In the genomic region with DNA sequence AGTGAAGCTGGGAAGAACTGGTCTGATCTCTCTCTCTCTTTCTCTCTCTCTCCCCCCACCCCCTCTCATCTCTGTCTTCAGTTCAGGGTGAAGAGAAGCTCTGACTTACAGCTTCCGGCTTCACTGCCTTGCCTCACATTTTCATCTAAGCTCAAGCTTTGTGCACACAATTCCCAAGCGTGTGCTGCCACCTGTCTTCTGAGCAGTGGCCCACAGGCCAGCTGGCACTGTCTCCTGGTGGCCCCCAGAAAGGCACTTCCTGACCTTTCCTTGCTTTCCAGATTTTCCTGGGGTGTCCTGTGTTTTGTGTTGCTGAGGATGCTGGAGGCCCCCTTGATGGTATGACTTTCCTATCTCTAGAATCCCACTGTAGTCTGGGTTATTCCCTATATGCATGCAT, we compare ENCODE assay signal across 26 mouse cellular contexts. TPM values are rescaled to one million over a fixed set of nuclear protein-coding genes. Genes with fewer than 3 reads are reported as not detected.
DNase-seq lines count a peak whose midpoint lies in the region; ATAC-seq and TF ChIP-seq lines count a peak whose summit lies in the region.
"Had no signal": no experiment of that assay in that cellular context is flagged by ENCODE, and none has a peak within 500 bp of the region (broad histone marks: within the 10 kb centered on the region; RNA-seq: fewer than 3 reads in every experiment).

No protein-coding gene starts in this region.

- H3K4me1 ChIP-seq in kidney, postnatal 0 days (replicated peaks; ENCODE audit: insufficient read depth, low read length): no peaks in the 10 kb centered on the region
- 0 out of 2 replicates have a peak, but pooled peaks cover 3% of the 10 kb centered on the region for H3K4me1 ChIP-seq in kidney, embryonic 16.5 days (ENCODE audit: insufficient read depth, low read length)
- H3K4me1 ChIP-seq in midbrain, postnatal 0 days (ENCODE audit: insufficient read depth, low read length): no peaks in the 10 kb centered on the region
- H3K4me1 ChIP-seq in midbrain, embryonic 14.5 days (ENCODE audit: control insufficient read depth, insufficient read depth, low read length): 0 out of 2 replicates have a peak, but pooled peaks cover 8% of the 10 kb centered on the region
- H3K4me1 ChIP-seq: forebrain, embryonic 15.5 days; heart, embryonic 12.5 days; intestine, embryonic 15.5 days; limb, embryonic 15.5 days; lung, embryonic 15.5 days had no signal

- no peak for DNase-seq in cerebellum, adult 8-10 months
- DNase-seq in kidney, postnatal 0 days (ENCODE audit: low spot score): no peak
- no peak for DNase-seq in midbrain, postnatal 0 days (ENCODE audit: low spot score)
- no peak for DNase-seq in midbrain, embryonic 14.5 days
- DNase-seq in spleen, postnatal 36 days (ENCODE audit: low spot score in 2 of 2): no peak
- DNase-seq in heart, adult 11 months: no peak
- DNase-seq: adrenal gland, postnatal 10 days; embryo, embryonic 11 days; heart, postnatal 14 days; layer of hippocampus, postnatal 36 days; lung, postnatal 4 days; thymus, postnatal 14 days had no signal

- no peaks in the 10 kb centered on the region for H3K9me3 ChIP-seq in kidney, postnatal 0 days (replicated peaks; ENCODE audit: low read length)
- no peaks in the 10 kb centered on the region for H3K9me3 ChIP-seq in kidney, embryonic 16.5 days (ENCODE audit: low read length)
- no peaks in the 10 kb centered on the region for H3K9me3 ChIP-seq in midbrain, postnatal 0 days (ENCODE audit: low read length)
- H3K9me3 ChIP-seq in midbrain, embryonic 14.5 days (ENCODE audit: control insufficient read depth, low read length): no peaks in the 10 kb centered on the region
- H3K9me3 ChIP-seq: forebrain, embryonic 15.5 days; G1E; heart, embryonic 12.5 days; intestine, embryonic 15.5 days; kidney, embryonic 15.5 days; limb, embryonic 15.5 days; lung, embryonic 15.5 days; neural tube, embryonic 12.5 days had no signal

- H3K27me3 ChIP-seq in kidney, postnatal 0 days (ENCODE audit: insufficient read depth, low read length): no peaks in the 10 kb centered on the region
- H3K27me3 ChIP-seq in kidney, embryonic 16.5 days (ENCODE audit: insufficient read depth, low read length): no peaks in the 10 kb centered on the region
- no peaks in the 10 kb centered on the region for H3K27me3 ChIP-seq in midbrain, postnatal 0 days (ENCODE audit: insufficient read depth, low read length)
- no peaks in the 10 kb centered on the region for H3K27me3 ChIP-seq in midbrain, embryonic 14.5 days (ENCODE audit: control insufficient read depth, insufficient read depth, low read length)
- H3K27me3 ChIP-seq: forebrain, embryonic 15.5 days; intestine, embryonic 15.5 days; kidney, embryonic 15.5 days; limb, embryonic 15.5 days; lung, embryonic 15.5 days; neural tube, embryonic 12.5 days had no signal

- no peak overlapping the region for H3K4me3 ChIP-seq in kidney, postnatal 0 days (replicated peaks; ENCODE audit: low read depth, low read length)
- no peak overlapping the region for H3K4me3 ChIP-seq in kidney, embryonic 16.5 days (ENCODE audit: low read length)
- no peak overlapping the region for H3K4me3 ChIP-seq in midbrain, postnatal 0 days (ENCODE audit: low read depth, low read length)
- no peak overlapping the region for H3K4me3 ChIP-seq in midbrain, embryonic 14.5 days (replicated peaks; ENCODE audit: low read depth, low read length)
- H3K4me3 ChIP-seq: forebrain, embryonic 15.5 days; heart, embryonic 12.5 days; intestine, embryonic 15.5 days; kidney, embryonic 15.5 days; limb, embryonic 15.5 days; lung, embryonic 15.5 days; neural tube, embryonic 12.5 days had no signal

- H3K4me2 ChIP-seq in kidney, postnatal 0 days (ENCODE audit: low read length): no peak overlapping the region
- no peak overlapping the region for H3K4me2 ChIP-seq in kidney, embryonic 16.5 days (replicated peaks; ENCODE audit: low read depth, low read length)
- H3K4me2 ChIP-seq in midbrain, postnatal 0 days (ENCODE audit: low read depth, low read length, poor library complexity, severe bottlenecking): no peak overlapping the region
- H3K4me2 ChIP-seq in midbrain, embryonic 14.5 days (ENCODE audit: low read length): no peak overlapping the region
- H3K4me2 ChIP-seq: forebrain, embryonic 15.5 days; heart, embryonic 12.5 days; hindbrain, embryonic 14.5 days; intestine, embryonic 15.5 days; kidney, embryonic 15.5 days; limb, embryonic 15.5 days; lung, embryonic 15.5 days; neural tube, embryonic 12.5 days had no signal

- no peaks in the 10 kb centered on the region for H3K36me3 ChIP-seq in kidney, postnatal 0 days (ENCODE audit: insufficient read depth, low read length)
- no peaks in the 10 kb centered on the region for H3K36me3 ChIP-seq in kidney, embryonic 16.5 days (ENCODE audit: insufficient read depth, low read length)
- peaks cover 9% of the 10 kb centered on the region for H3K36me3 ChIP-seq in midbrain, postnatal 0 days (ENCODE audit: insufficient read depth, low read length)
- H3K36me3 ChIP-seq in midbrain, embryonic 14.5 days (ENCODE audit: control insufficient read depth, insufficient read depth, low read length): peaks cover 18% of the 10 kb centered on the region
- H3K36me3 ChIP-seq: G1E; heart, embryonic 12.5 days; intestine, embryonic 15.5 days; kidney, embryonic 15.5 days; limb, embryonic 15.5 days; lung, embryonic 15.5 days had no signal

- H3K9ac ChIP-seq in kidney, postnatal 0 days (ENCODE audit: low read depth, low read length): no peak overlapping the region
- no peak overlapping the region for H3K9ac ChIP-seq in kidney, embryonic 16.5 days (replicated peaks; ENCODE audit: low read length)
- no peak overlapping the region for H3K9ac ChIP-seq in midbrain, postnatal 0 days (replicated peaks; ENCODE audit: low read length, poor library complexity, severe bottlenecking)
- no peak overlapping the region for H3K9ac ChIP-seq in midbrain, embryonic 14.5 days (replicated peaks; ENCODE audit: low read length)
- H3K9ac ChIP-seq: forebrain, embryonic 15.5 days; heart, embryonic 12.5 days; hindbrain, embryonic 14.5 days; intestine, embryonic 15.5 days; kidney, embryonic 15.5 days; limb, embryonic 15.5 days; lung, embryonic 15.5 days; neural tube, embryonic 12.5 days had no signal

- no peak overlapping the region for H3K27ac ChIP-seq in kidney, postnatal 0 days
- no peak overlapping the region for H3K27ac ChIP-seq in kidney, embryonic 16.5 days (ENCODE audit: low read length)
- no peak overlapping the region for H3K27ac ChIP-seq in midbrain, postnatal 0 days (ENCODE audit: low read depth, low read length)
- no peak overlapping the region for H3K27ac ChIP-seq in midbrain, embryonic 14.5 days (replicated peaks; ENCODE audit: low read depth, low read length)
- H3K27ac ChIP-seq: forebrain, embryonic 15.5 days; hindbrain, embryonic 14.5 days; intestine, embryonic 15.5 days; kidney, embryonic 15.5 days; limb, embryonic 15.5 days; lung, embryonic 15.5 days; neural tube, embryonic 12.5 days had no signal

- 53% methylated on average over 2 of the region's 2 CpGs for WGBS in kidney, postnatal 0 days
- WGBS in kidney, embryonic 16.5 days: 41% methylated on average over 2 of the region's 2 CpGs
- 62% methylated on average over 2 of the region's 2 CpGs for WGBS in midbrain, postnatal 0 days
- WGBS in midbrain, embryonic 14.5 days: 69% methylated on average over 2 of the region's 2 CpGs

- TF ChIP-seq CTCF in kidney, postnatal 0 days (IDR thresholded peaks at IDR 0.05; ENCODE audit: low read depth): peak; percentile 24; the same call in 1 of the 2 replicates
- peak; percentile 54 for TF ChIP-seq CTCF in midbrain, postnatal 0 days (IDR thresholded peaks at IDR 0.05)

- 0 out of 2 replicates have a peak, but pooled peaks have one; percentile 27 for ATAC-seq in cerebellum, adult (ENCODE audit: insufficient number of reproducible peaks, low FRiP score, low TSS enrichment)
- no peak for ATAC-seq in kidney, postnatal 0 days (replicated peaks; ENCODE audit: low FRiP score, low read depth)
- no peak for ATAC-seq in kidney, embryonic 16.5 days (ENCODE audit: low FRiP score, low TSS enrichment)
- ATAC-seq in midbrain, postnatal 0 days (ENCODE audit: low FRiP score): no peak
- ATAC-seq in midbrain, embryonic 14.5 days (ENCODE audit: low FRiP score, low TSS enrichment): no peak
- ATAC-seq: activated CD4-positive, CD25-positive, alpha-beta regulatory T cell, adult 4 months; CD4-positive, CD25-positive, alpha-beta regulatory T cell, adult 4 months; forebrain, embryonic 15.5 days; intestine, embryonic 15.5 days had no signal

RNA-seq across cellular contexts. Expression of a gene that starts 31.0 kb away (rescaled TPM):
- 0.17 TPM in 1 of 2 replicates, not detected in the other for polyA plus RNA-seq in kidney, postnatal 0 days (2015; fragmentation: Nextera tagmentation; extraction: Ambion mirVana)
- polyA plus RNA-seq in kidney, embryonic 16.5 days (2015; fragmentation: Nextera tagmentation; extraction: Ambion mirVana): 0.16 and 0.44 TPM in 2 replicates
- 134 and 162 TPM in 2 replicates for total RNA-seq in midbrain, postnatal 0 days (2014; rRNA removed)
- polyA plus RNA-seq in midbrain, postnatal 0 days (2015; fragmentation: Nextera tagmentation; extraction: Ambion mirVana): 33.8 and 40.6 TPM in 2 replicates
- polyA plus RNA-seq in midbrain, embryonic 14.5 days (2014; fragmentation: Nextera tagmentation; extraction: Ambion mirVana): 52.0 and 52.4 TPM in 2 replicates
- total RNA-seq: gastrocnemius, postnatal 4 days had no signal
- polyA plus RNA-seq: activated CD4-positive, CD25-positive, alpha-beta regulatory T cell, adult 4 months; CD4-positive, CD25-positive, alpha-beta regulatory T cell, adult 4 months; G1E had no signal

RNA-seq across cellular contexts. Expression of a gene that starts 52.7 kb away (rescaled TPM):
- polyA plus RNA-seq in kidney, postnatal 0 days (2015; fragmentation: Nextera tagmentation; extraction: Ambion mirVana): 0.05 TPM in 1 of 2 replicates, not detected in the other
- 0.10 TPM in 1 of 2 replicates, not detected in the other for polyA plus RNA-seq in kidney, embryonic 16.5 days (2015; fragmentation: Nextera tagmentation; extraction: Ambion mirVana)
- 321 and 367 TPM in 2 replicates for total RNA-seq in midbrain, postnatal 0 days (2014; rRNA removed)
- 23.1 and 23.3 TPM in 2 replicates for polyA plus RNA-seq in midbrain, postnatal 0 days (2015; fragmentation: Nextera tagmentation; extraction: Ambion mirVana)
- 12.7 and 14.1 TPM in 2 replicates for polyA plus RNA-seq in midbrain, embryonic 14.5 days (2014; fragmentation: Nextera tagmentation; extraction: Ambion mirVana)
- polyA plus RNA-seq: activated CD4-positive, CD25-positive, alpha-beta regulatory T cell, adult 4 months; CD4-positive, CD25-positive, alpha-beta regulatory T cell, adult 4 months; G1E; limb, embryonic 15.5 days had no signal

Comparison
In these comparisons a context has a peak if more than half of its experiments do, and no peak if none do; other contexts are left out.
1. RNA of a gene that starts 31.0 kb away (polyA plus RNA-seq): 52.0 to 52.4 TPM in midbrain, embryonic 14.5 days and 33.8 to 40.6 TPM in midbrain, postnatal 0 days; 0.16 to 0.44 TPM in kidney, embryonic 16.5 days and 0.17 TPM in kidney, postnatal 0 days; every median in the first group is over 10 times any median in the second.
2. RNA of a gene that starts 52.7 kb away (polyA plus RNA-seq): 23.1 to 23.3 TPM in midbrain, postnatal 0 days and 12.7 to 14.1 TPM in midbrain, embryonic 14.5 days; 0.10 TPM in kidney, embryonic 16.5 days and 0.05 TPM in kidney, postnatal 0 days; every median in the first group is over 10 times any median in the second.